Mouse (Mus musculus) intestine, embryonic 16.5 days (tissue): ENCODE data around the gene Itsn1. TPM values are rescaled to one million over a fixed set of nuclear protein-coding genes. Genes with fewer than 3 reads are reported as not detected.

Experiments used
- ATAC-seq: fragments of 200-750 bp; cut with Nextera tagmentation; 2 replicates; pipeline ENCODE4 v1.8.0; 2017; ENCODE audit warnings: moderate TSS enrichment, moderate library complexity
- H3K27ac ChIP-seq: fragments of 300-500 bp; sonication (generic); 2 replicates; pipeline ENCODE4 v1.5.1; 2014; ENCODE audit warnings: mild to moderate bottlenecking, low read length
- H3K27me3 ChIP-seq: fragments of 300-500 bp; sonication (generic); replicated peaks from 2 replicates; pipeline ENCODE4 v1.6.1; 2014; ENCODE audit warnings: low read length, control low read depth, mixed read lengths; ENCODE audit not compliant: control insufficient read depth, insufficient read depth
- H3K36me3 ChIP-seq: fragments of 300-500 bp; sonication (generic); 2 replicates; pipeline ENCODE4 v1.6.1; 2014; ENCODE audit warnings: low read length, control low read depth; ENCODE audit not compliant: control insufficient read depth, insufficient read depth
- H3K4me1 ChIP-seq: fragments of 300-500 bp; sonication (generic); 2 replicates; pipeline ENCODE4 v1.6.1; 2014; ENCODE audit warnings: low read length, control low read depth, mixed read lengths; ENCODE audit not compliant: control insufficient read depth, insufficient read depth
- H3K4me2 ChIP-seq: fragments of 300-500 bp; sonication (generic); 2 replicates; pipeline ENCODE4 v1.6.1; 2014; ENCODE audit warnings: low read depth, low read length, control low read depth
- H3K4me3 ChIP-seq: fragments of 300-500 bp; sonication (generic); 2 replicates; pipeline ENCODE4 v1.5.1; 2014; ENCODE audit warnings: mild to moderate bottlenecking, low read length
- H3K9ac ChIP-seq: fragments of 300-500 bp; sonication (generic); 2 replicates; pipeline ENCODE4 v1.6.1; 2014; ENCODE audit warnings: low read depth, low read length
- H3K9me3 ChIP-seq: fragments of 300-500 bp; sonication (generic); 2 replicates; pipeline ENCODE4 v1.6.1; 2016; ENCODE audit warnings: low read length, control low read depth; ENCODE audit not compliant: control insufficient read depth
- WGBS: fragments of 180-500 bp; shearing (Covaris S2); extraction: QIAGEN DNeasy Blood & Tissue Kit; methylation state at CpG from one replicate; pipeline ENCODE4 v1.1.7; 2014; 5-methylcytosine and 5-hydroxymethylcytosine counted together
- polyA plus RNA-seq: library from polyadenylated mRNA; unstranded; fragments of >200 nt; fragmentation: Nextera tagmentation; extraction: Ambion mirVana; gene quantifications from 2 replicates; pipeline ENCODE4 v1.2.1, GENCODE M21; 2015

Gene Itsn1
- polyA plus RNA-seq, 1 experiment from 2014 or later: 10.5 TPM

GRCm38 (mm10) chr16:91743055-91743454 lies 14.0 kb downstream of the Itsn1 start:
- no peak overlapping the region for H3K9ac ChIP-seq
- 82% methylated on average over 7 of the region's 7 CpGs for WGBS
- H3K36me3 ChIP-seq: no peaks in the 10 kb centered on the region
- H3K9me3 ChIP-seq: no peaks in the 10 kb centered on the region
- no peak overlapping the region for H3K4me2 ChIP-seq
- no peak overlapping the region for H3K4me3 ChIP-seq
- no peak for ATAC-seq
- H3K27me3 ChIP-seq: no peaks in the 10 kb centered on the region
- no peak overlapping the region for H3K27ac ChIP-seq
- H3K4me1 ChIP-seq: peaks cover 12% of the 10 kb centered on the region; the same call in 1 of the 2 replicates

GRCm38 (mm10) chr16:91746101-91746950 lies 17.2 kb downstream of the Itsn1 start:
- Histone ChIP-seq H3K9me3 (no peaks in the 10 kb centered on the region), H3K36me3 (no peaks in the 10 kb centered on the region), H3K4me1 (peaks cover 12% of the 10 kb centered on the region; the same call in 1 of the 2 replicates), H3K4me2 (no peak overlapping the region), H3K27ac (no peak overlapping the region), H3K27me3 (no peaks in the 10 kb centered on the region), H3K9ac (no peak overlapping the region), H3K4me3 (no peak overlapping the region)
- WGBS: 46% methylated on average over 14 of the region's 14 CpGs
- peak; percentile 49; the same call in 1 of the 2 replicates for ATAC-seq

- ATAC-seq: peak; percentile 93
- no peaks in the 10 kb centered on the region for H3K27me3 ChIP-seq
- peak overlapping the region; percentile 28; the same call in 1 of the 2 replicates for H3K4me2 ChIP-seq
- no peak overlapping the region for H3K9ac ChIP-seq
- H3K4me3 ChIP-seq: no peak overlapping the region
- WGBS: 65% methylated on average over 6 of the region's 6 CpGs
- peaks cover 12% of the 10 kb centered on the region; the same call in 1 of the 2 replicates for H3K4me1 ChIP-seq
- no peaks in the 10 kb centered on the region for H3K36me3 ChIP-seq
- H3K27ac ChIP-seq: peak overlapping the region; percentile 35; the same call in 1 of the 2 replicates
- H3K9me3 ChIP-seq: no peaks in the 10 kb centered on the region
Observed at GRCm38 (mm10) chr16:91747567-91747966, 18.5 kb downstream of the Itsn1 start.

GRCm38 (mm10) chr16:91751644-91752385 lies 22.7 kb downstream of the Itsn1 start:
- 78% methylated on average over 13 of the region's 13 CpGs for WGBS
- no peaks in the 10 kb centered on the region for H3K36me3 ChIP-seq
- ATAC-seq: no peak
- no peaks in the 10 kb centered on the region for H3K9me3 ChIP-seq
- no peak overlapping the region for H3K4me2 ChIP-seq
- no peaks in the 10 kb centered on the region for H3K27me3 ChIP-seq
- H3K4me1 ChIP-seq: peaks cover 3% of the 10 kb centered on the region; the same call in 1 of the 2 replicates
- no peak overlapping the region for H3K27ac ChIP-seq
- no peak overlapping the region for H3K4me3 ChIP-seq
- no peak overlapping the region for H3K9ac ChIP-seq

GRCm38 (mm10) chr16:91753611-91754010 lies 24.5 kb downstream of the Itsn1 start:
- no peak for ATAC-seq
- H3K36me3 ChIP-seq: no peaks in the 10 kb centered on the region
- WGBS: 67% methylated on average over 4 of the region's 4 CpGs

GRCm38 (mm10) chr16:91754957-91755356 lies 25.9 kb downstream of the Itsn1 start:
- H3K27ac ChIP-seq: no peak overlapping the region
- H3K36me3 ChIP-seq: no peaks in the 10 kb centered on the region
- no peaks in the 10 kb centered on the region for H3K27me3 ChIP-seq
- no peaks in the 10 kb centered on the region for H3K9me3 ChIP-seq
- H3K4me3 ChIP-seq: no peak overlapping the region
- H3K4me2 ChIP-seq: no peak overlapping the region
- H3K4me1 ChIP-seq: no peaks in the 10 kb centered on the region
- H3K9ac ChIP-seq: no peak overlapping the region
- ATAC-seq: no peak
- 89% methylated on average over 6 of the region's 6 CpGs for WGBS

More at GRCm38 (mm10) chr16:91753611-91754010, 24.5 kb downstream of the Itsn1 start:
- Histone ChIP-seq H3K27ac (no peak overlapping the region), H3K4me3 (no peak overlapping the region), H3K9ac (no peak overlapping the region), H3K9me3 (no peaks in the 10 kb centered on the region), H3K27me3 (no peaks in the 10 kb centered on the region), H3K4me2 (no peak overlapping the region), H3K4me1 (no peaks in the 10 kb centered on the region)

GRCm38 (mm10) chr16:91761202-91761601 lies 32.1 kb downstream of the Itsn1 start:
- Histone ChIP-seq H3K4me1 (no peaks in the 10 kb centered on the region), H3K9ac (no peak overlapping the region)
- ATAC-seq: no peak

GRCm38 (mm10) chr16:91761761-91762160 lies 32.7 kb downstream of the Itsn1 start:
- Histone ChIP-seq H3K9ac (no peak overlapping the region), H3K27ac (no peak overlapping the region), H3K4me3 (no peak overlapping the region), H3K4me1 (peaks cover 5% of the 10 kb centered on the region), H3K9me3 (no peaks in the 10 kb centered on the region), H3K4me2 (no peak overlapping the region), H3K36me3 (no peaks in the 10 kb centered on the region), H3K27me3 (no peaks in the 10 kb centered on the region)
- no peak for ATAC-seq
- WGBS: 71% methylated on average over 3 of the region's 3 CpGs

More at GRCm38 (mm10) chr16:91761202-91761601, 32.1 kb downstream of the Itsn1 start:
- Histone ChIP-seq H3K27me3 (no peaks in the 10 kb centered on the region), H3K4me2 (no peak overlapping the region), H3K9me3 (no peaks in the 10 kb centered on the region), H3K27ac (no peak overlapping the region), H3K36me3 (no peaks in the 10 kb centered on the region), H3K4me3 (no peak overlapping the region)
- WGBS: 75% methylated on average over 9 of the region's 9 CpGs

GRCm38 (mm10) chr16:91762476-91762875 lies 33.4 kb downstream of the Itsn1 start:
- Histone ChIP-seq H3K4me3 (no peak overlapping the region), H3K4me1 (peaks cover 8% of the 10 kb centered on the region), H3K36me3 (no peaks in the 10 kb centered on the region), H3K27ac (no peak overlapping the region), H3K4me2 (no peak overlapping the region), H3K9me3 (no peaks in the 10 kb centered on the region), H3K27me3 (no peaks in the 10 kb centered on the region), H3K9ac (no peak overlapping the region)
- 76% methylated on average over 7 of the region's 7 CpGs for WGBS
- ATAC-seq: no peak
